Mouse (Mus musculus) right cerebral cortex, adult 18-20 months (tissue): ENCODE measurements at regions not wholly inside any gene's neighbourhood (a gene's known extent, or its start where the extent isn't known, plus 50 kb on each side); places are given as distances from the start of the nearest gene placed in this dataset.
A peak's percentile ranks its signal among the peaks of the same experiment; 100 is the strongest.

Experiments used
- DNase-seq: peaks from one replicate; pipeline ENCODE4 v3.0.0; 2022; ENCODE audit warnings: mixed read lengths

- DNase-seq, result peak; percentile 4
Observed at GRCm38 (mm10) chrX:47726285-47726684, 166.5 kb downstream of the Smarca1 start.

GRCm38 (mm10) chrX:47703080-47703479, 189.7 kb downstream of the Smarca1 start:
- DNase-seq, result peak; percentile 9

- DNase-seq, result no peak
Observed at GRCm38 (mm10) chrX:47668778-47669177, 224.0 kb downstream of the Smarca1 start.

- no peak for DNase-seq
Observed at GRCm38 (mm10) chrX:47646523-47646922, 246.3 kb downstream of the Smarca1 start.

- DNase-seq, result no peak
Observed at GRCm38 (mm10) chrX:47641191-47641590, 251.6 kb downstream of the Smarca1 start.

- no peak for DNase-seq
Observed at GRCm38 (mm10) chrX:47638831-47639316, 253.9 kb downstream of the Smarca1 start.

- no peak for DNase-seq
Observed at GRCm38 (mm10) chrX:47622881-47623613, 269.7 kb downstream of the Smarca1 start.

GRCm38 (mm10) chrX:47612364-47612763, 280.4 kb downstream of the Smarca1 start:
- no peak for DNase-seq
